Mouse (Mus musculus) limb, embryonic 12.5 days (tissue): ENCODE measurements at regions not wholly inside any gene's neighbourhood (a gene's known extent, or its start where the extent isn't known, plus 50 kb on each side); places are given as distances from the start of the nearest gene placed in this dataset.

ENCODE experiments used
- ATAC-seq: fragments of 200-750 bp; cut with Nextera tagmentation; 2 replicates; pipeline ENCODE4 v1.8.0; 2017; ENCODE audit warnings: low read depth, moderate TSS enrichment; ENCODE audit not compliant: insufficient number of reproducible peaks, insufficient read depth, low FRiP score, low TSS enrichment
- H3K27ac ChIP-seq: fragments of 300-500 bp; sonication (generic); 2 replicates; pipeline ENCODE4 v1.5.1; 2016; ENCODE audit warnings: mild to moderate bottlenecking, moderate library complexity
- H3K27me3 ChIP-seq: fragments of 300-500 bp; sonication (generic); 2 replicates; pipeline ENCODE4 v1.6.1; 2016; ENCODE audit warnings: mild to moderate bottlenecking, moderate library complexity
- H3K36me3 ChIP-seq: fragments of 300-500 bp; sonication (generic); 2 replicates; pipeline ENCODE4 v1.6.1; 2016; ENCODE audit warnings: mild to moderate bottlenecking, moderate library complexity
- H3K4me1 ChIP-seq: fragments of 300-500 bp; sonication (generic); replicated peaks from 2 replicates; pipeline ENCODE4 v1.6.1; 2016
- H3K4me2 ChIP-seq: fragments of 300-500 bp; sonication (generic); 2 replicates; pipeline ENCODE4 v1.6.1; 2016; ENCODE audit warnings: mild to moderate bottlenecking, moderate library complexity
- H3K4me3 ChIP-seq: fragments of 300-500 bp; sonication (generic); replicated peaks from 2 replicates; pipeline ENCODE4 v1.5.1; 2016; ENCODE audit warnings: mild to moderate bottlenecking
- H3K9ac ChIP-seq: fragments of 300-500 bp; sonication (generic); replicated peaks from 2 replicates; pipeline ENCODE4 v1.6.1; 2016; ENCODE audit warnings: mild to moderate bottlenecking, moderate library complexity
- H3K9me3 ChIP-seq: fragments of 300-500 bp; sonication (generic); 2 replicates; pipeline ENCODE4 v1.6.1; 2016; ENCODE audit warnings: mild to moderate bottlenecking, moderate library complexity
- WGBS: fragments of 180-500 bp; shearing (Covaris S2); methylation state at CpG from one replicate; pipeline ENCODE4 v1.1.7; 2016; 5-methylcytosine and 5-hydroxymethylcytosine counted together

DNA sequence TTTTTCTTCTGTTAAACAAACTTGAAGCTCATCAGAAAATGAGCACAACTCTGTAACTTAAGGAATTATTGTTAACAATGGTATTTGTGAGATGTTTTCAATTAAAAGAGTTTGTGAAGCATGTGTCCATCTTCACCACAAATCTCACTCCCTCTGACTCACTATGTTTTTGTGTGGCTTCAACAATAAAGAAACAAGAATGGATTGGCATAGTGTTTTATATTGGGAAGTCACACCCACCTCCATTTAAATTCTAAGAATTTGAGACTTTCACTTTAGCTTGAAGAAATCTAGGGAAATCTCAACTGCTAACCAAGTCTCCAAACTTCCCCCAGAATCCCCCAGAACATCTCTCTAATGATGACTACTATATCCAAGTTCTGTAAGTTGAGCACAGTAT lies 243.6 kb upstream of the Tmem161b start:
- Histone ChIP-seq H3K4me3 (no peak overlapping the region), H3K9me3 (no peaks in the 10 kb centered on the region), H3K27ac (no peak overlapping the region), H3K4me2 (no peak overlapping the region), H3K4me1 (no peaks in the 10 kb centered on the region), H3K27me3 (no peaks in the 10 kb centered on the region), H3K9ac (no peak overlapping the region), H3K36me3 (no peaks in the 10 kb centered on the region)
- ATAC-seq: no peak

DNA sequence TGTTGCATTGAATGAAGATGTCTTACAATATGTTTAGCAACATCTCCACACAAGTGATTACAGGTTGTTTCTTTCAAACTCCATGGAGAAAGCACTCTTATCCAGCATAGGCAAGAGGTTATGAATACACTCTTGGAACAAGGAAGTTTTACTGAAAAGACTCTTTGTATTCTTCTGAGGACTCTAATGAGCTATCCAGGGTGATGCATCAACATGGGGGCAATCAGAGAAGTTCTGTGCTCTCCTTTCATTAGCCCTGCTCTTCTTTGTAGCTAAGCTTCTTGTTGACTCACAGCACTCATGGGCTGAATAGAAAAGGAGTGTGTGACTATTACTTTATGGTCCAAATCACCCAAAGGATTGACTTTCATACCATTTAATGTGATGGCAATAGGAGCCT lies 242.6 kb upstream of the Tmem161b start:
- no peak overlapping the region for H3K4me2 ChIP-seq
- H3K4me3 ChIP-seq: no peak overlapping the region
- no peaks in the 10 kb centered on the region for H3K36me3 ChIP-seq
- no peak overlapping the region for H3K9ac ChIP-seq
- H3K27me3 ChIP-seq: no peaks in the 10 kb centered on the region
- no peaks in the 10 kb centered on the region for H3K4me1 ChIP-seq
- ATAC-seq: no peak
- H3K9me3 ChIP-seq: no peaks in the 10 kb centered on the region
- H3K27ac ChIP-seq: no peak overlapping the region

DNA sequence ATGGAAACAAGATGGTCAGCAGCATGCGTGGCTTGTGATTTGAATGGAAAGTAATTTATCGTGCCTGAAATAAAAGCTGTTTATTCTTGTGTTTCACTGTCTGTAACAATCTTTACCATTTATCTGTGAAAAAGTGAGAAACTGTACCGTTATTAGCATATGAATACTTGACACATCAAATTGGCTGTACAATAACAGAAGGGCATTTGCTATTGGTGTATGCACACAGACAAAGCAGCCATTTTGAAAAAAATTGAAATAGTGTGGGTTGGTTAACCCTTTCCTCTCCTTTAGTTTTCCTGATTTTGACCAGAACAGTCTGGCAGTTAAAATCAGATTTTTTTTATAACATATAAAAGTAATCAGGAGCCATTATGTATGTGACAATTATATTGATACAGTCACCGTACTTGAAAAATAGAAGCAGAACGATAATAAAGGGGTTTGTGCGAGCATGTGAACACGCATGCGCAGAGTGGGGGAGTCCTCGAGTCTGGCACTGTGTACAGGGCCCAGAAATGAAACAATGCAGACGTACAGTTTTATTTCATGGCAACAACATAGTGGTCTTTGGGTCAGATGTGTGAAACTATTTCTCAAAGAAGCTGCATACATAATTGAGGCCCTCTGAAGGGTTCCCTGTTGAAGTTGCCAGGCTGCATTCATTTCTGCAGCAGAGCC lies 237.3 kb upstream of the Tmem161b start:
- H3K4me3 ChIP-seq: no peak overlapping the region
- H3K36me3 ChIP-seq: no peaks in the 10 kb centered on the region
- H3K27me3 ChIP-seq: no peaks in the 10 kb centered on the region
- 89% methylated on average over 10 of the region's 10 CpGs for WGBS
- ATAC-seq: no peak; the same call in 1 of the 2 replicates
- no peak overlapping the region for H3K4me2 ChIP-seq
- peaks cover 11% of the 10 kb centered on the region; the same call in 1 of the 2 replicates for H3K4me1 ChIP-seq
- no peaks in the 10 kb centered on the region for H3K9me3 ChIP-seq
- no peak overlapping the region for H3K27ac ChIP-seq
- no peak overlapping the region for H3K9ac ChIP-seq

DNA sequence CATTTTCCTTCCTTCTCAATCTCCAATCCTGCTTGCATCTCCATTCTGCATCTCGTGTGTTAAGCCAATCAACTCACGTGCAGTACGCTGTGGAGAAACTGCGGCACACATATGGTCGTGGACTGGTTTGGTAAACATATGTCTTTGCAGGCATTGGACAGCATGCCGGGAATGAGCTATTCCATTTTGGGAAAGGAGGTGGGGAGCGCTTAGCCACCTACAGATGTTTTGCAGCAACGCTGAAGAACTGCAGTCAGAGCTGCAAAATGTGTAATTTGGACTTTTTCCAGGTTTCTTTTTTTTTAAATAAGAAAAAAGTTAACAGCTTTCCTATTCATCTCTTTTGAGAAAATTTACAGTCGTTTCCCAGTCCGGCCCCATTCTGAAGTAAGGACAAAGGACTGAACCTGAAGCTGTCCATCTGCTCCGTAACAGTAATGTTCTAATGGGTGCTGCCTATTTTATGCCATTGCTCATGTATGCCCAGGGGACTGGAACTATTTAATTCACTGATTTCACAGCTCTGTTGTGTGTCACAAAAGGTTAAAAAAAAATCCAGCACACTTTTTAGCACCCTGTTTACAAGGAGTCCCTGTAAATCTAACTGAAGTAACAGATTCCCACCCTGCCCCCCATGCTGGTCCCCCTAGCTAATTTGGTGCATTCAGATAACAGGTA lies 234.2 kb upstream of the Tmem161b start:
- ATAC-seq: peak; percentile 63; the same call in 1 of the 2 replicates
- 31% methylated on average over 11 of the region's 11 CpGs for whole genome bisulfite sequencing
- H3K4me2 ChIP-seq: peak overlapping the region; percentile 50

DNA sequence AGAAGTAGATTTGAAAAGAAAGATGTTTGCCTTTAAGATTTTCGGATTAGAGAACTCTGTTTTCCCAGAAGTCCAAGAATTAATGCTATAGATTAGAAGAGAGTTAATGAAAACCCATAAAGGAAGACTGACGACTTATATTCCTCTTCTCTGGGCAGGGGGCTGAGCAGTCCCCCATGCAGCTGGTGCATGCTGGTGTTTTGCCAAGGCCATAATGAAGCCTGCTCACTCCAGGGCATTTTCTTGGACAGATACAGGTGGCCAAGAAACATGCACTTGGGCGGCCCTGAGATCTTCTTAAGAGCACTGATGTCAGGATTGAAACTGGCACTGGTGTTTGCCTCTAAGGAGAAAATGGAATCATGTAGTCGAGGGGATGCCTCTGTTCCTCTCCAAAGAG lies 233.6 kb upstream of the Tmem161b start:
- Histone ChIP-seq H3K9ac (no peak overlapping the region), H3K27me3 (no peaks in the 10 kb centered on the region), H3K27ac (no peak overlapping the region), H3K4me3 (no peak overlapping the region), H3K4me2 (no peak overlapping the region), H3K9me3 (no peaks in the 10 kb centered on the region), H3K4me1 (peaks cover 11% of the 10 kb centered on the region; the same call in 1 of the 2 replicates), H3K36me3 (no peaks in the 10 kb centered on the region)
- WGBS: 65% methylated on average over 4 of the region's 4 CpGs
- ATAC-seq: no peak

More for the DNA sequence above, 234.2 kb upstream of the Tmem161b start:
- H3K27me3 ChIP-seq: no peaks in the 10 kb centered on the region
- no peaks in the 10 kb centered on the region for H3K9me3 ChIP-seq
- H3K36me3 ChIP-seq: no peaks in the 10 kb centered on the region
- no peak overlapping the region for H3K27ac ChIP-seq
- H3K4me1 ChIP-seq: peaks cover 11% of the 10 kb centered on the region; the same call in 1 of the 2 replicates
- H3K4me3 ChIP-seq: peak overlapping the region; percentile 17; the same call in 1 of the 2 replicates
- H3K9ac ChIP-seq: 0 out of 2 replicates have a peak overlapping the region, but pooled peaks have one; percentile 23

DNA sequence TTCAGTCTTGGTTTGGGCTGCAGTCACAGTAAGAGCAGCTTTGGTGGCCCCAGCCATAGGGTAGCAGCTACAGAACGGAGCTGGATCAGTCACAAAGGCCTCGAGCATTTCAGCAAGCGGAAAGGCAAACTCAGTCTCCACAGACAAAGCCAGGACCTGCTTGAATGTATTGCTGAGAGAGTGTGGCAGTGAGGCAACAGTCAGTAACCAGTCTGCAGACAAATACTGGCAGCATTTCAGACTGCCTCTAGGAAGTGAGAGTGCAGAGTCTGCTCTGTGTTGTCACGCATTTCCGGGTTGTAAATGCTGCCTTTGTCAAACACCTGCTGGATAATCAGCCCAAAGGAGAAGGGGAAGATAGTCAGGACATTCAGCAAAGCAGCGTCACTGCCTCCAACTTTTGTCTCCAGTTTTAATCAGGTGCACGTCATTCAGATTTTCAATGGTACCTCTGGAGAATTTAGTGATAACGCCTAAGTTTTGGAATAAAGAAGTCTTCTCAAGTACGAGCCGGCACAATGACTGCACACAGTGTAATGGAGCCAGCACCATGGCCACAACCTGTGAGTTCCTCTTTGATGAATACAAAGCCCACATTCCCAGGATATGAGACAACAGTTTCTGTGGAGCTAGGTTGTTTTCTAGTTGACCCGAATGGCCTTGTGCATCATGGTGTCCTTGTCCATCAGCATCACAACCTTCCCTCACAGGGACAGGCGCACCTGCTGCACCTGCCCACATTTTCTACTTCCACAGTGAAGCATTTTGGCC lies 224.3 kb upstream of the Tmem161b start:
- WGBS: 67% methylated on average over 12 of the region's 12 CpGs
- Histone ChIP-seq H3K9ac (no peak overlapping the region), H3K27ac (no peak overlapping the region), H3K9me3 (no peaks in the 10 kb centered on the region), H3K27me3 (no peaks in the 10 kb centered on the region), H3K4me1 (no peaks in the 10 kb centered on the region), H3K4me3 (no peak overlapping the region), H3K36me3 (no peaks in the 10 kb centered on the region), H3K4me2 (no peak overlapping the region)
- no peak for ATAC-seq

DNA sequence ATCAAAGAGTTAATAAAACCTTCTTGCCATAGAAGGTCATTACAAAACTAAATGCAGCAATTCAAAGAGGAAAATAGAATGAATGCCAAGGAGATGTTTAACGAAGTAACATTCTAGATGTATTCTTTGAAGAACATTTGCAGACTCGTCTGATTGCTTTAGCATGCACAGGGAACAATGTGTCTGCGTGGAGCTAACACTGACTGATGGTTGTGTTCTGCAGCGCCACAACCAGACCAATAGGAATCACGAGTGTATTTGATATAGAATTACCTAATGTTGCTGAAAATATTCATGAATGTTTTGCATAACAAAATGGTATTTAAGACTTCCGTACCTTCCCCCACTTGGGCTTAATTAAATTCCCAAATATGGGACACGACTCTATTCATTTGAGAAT lies 200.3 kb upstream of the Tmem161b start:
- no peak for ATAC-seq
- no peaks in the 10 kb centered on the region for H3K4me1 ChIP-seq
- H3K36me3 ChIP-seq: no peaks in the 10 kb centered on the region
- no peaks in the 10 kb centered on the region for H3K27me3 ChIP-seq
- H3K27ac ChIP-seq: no peak overlapping the region
- 78% methylated on average over 7 of the region's 7 CpGs for WGBS
- no peak overlapping the region for H3K9ac ChIP-seq
- H3K4me3 ChIP-seq: no peak overlapping the region
- no peak overlapping the region for H3K4me2 ChIP-seq
- no peaks in the 10 kb centered on the region for H3K9me3 ChIP-seq

DNA sequence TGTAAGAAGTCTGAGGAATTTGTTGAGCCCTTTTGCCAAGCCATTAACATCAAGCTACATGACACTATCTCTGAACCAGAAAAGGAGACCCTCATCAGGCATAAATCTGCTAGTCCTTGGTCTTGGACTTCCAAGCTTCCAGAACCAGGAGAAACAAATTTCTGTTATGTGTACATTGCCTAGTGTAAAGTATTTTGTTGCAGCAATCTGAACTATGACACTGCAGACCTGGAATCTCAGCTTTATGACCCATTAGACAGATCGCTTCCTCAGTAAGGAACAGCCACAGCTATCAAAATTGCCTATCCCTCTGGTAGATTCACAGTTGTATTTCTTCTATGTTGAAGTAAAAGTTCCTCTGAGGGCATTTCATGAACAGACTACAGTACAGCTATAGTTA lies 199.1 kb upstream of the Tmem161b start:
- WGBS: 100% methylated on average over 1 of the region's 1 CpGs
- H3K9ac ChIP-seq: no peak overlapping the region
- no peak overlapping the region for H3K4me2 ChIP-seq
- ATAC-seq: no peak
- no peaks in the 10 kb centered on the region for H3K4me1 ChIP-seq
- H3K9me3 ChIP-seq: no peaks in the 10 kb centered on the region
- H3K27ac ChIP-seq: no peak overlapping the region
- no peak overlapping the region for H3K4me3 ChIP-seq
- H3K36me3 ChIP-seq: no peaks in the 10 kb centered on the region
- H3K27me3 ChIP-seq: no peaks in the 10 kb centered on the region

DNA sequence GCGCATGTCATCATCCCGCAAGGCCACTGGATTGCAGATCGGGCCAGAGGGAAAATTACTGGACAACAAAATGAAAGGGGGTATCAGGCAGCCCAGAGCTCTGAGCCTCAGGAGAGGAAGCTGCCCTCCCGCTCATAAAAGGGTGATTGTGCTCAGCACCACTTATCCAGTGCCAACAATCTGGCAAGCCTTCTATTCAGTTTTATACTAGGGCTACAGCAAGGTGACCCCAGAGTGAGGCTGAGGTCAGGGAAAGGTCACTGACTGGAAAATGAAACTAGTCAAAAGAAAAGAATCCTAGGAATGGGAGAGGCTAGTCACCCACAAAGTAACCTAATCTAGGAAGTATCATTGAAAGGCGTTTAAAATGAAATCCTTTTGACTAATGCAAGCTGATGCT lies 198.5 kb upstream of the Tmem161b start:
- H3K9ac ChIP-seq: no peak overlapping the region
- H3K27ac ChIP-seq: no peak overlapping the region
- no peaks in the 10 kb centered on the region for H3K4me1 ChIP-seq
- no peak for ATAC-seq
- no peak overlapping the region for H3K4me3 ChIP-seq
- no peaks in the 10 kb centered on the region for H3K27me3 ChIP-seq
- H3K4me2 ChIP-seq: no peak overlapping the region
- H3K9me3 ChIP-seq: no peaks in the 10 kb centered on the region
- H3K36me3 ChIP-seq: no peaks in the 10 kb centered on the region
- WGBS: 78% methylated on average over 5 of the region's 5 CpGs

DNA sequence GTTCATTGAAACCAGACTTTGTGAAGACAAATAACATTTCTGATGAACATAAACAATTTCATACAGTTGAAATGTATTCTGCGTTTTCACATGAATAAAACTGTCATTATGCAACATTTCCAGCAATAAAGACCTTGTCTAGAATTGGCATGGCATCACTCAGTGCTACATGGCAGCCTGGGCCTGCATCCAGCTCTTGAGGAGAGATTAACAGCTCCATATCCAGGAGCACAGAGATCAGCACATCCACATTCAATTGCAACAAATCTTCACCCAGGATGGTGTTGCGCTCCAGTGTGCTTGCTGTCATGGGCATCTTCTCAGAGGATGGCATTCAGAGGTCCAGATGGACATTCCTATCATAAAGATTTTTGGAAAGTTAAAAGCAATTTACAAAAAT lies 196.7 kb upstream of the Tmem161b start:
- Histone ChIP-seq H3K9ac (no peak overlapping the region), H3K4me1 (no peaks in the 10 kb centered on the region), H3K27ac (no peak overlapping the region), H3K36me3 (no peaks in the 10 kb centered on the region), H3K9me3 (no peaks in the 10 kb centered on the region), H3K4me2 (no peak overlapping the region), H3K4me3 (no peak overlapping the region), H3K27me3 (no peaks in the 10 kb centered on the region)
- WGBS: 92% methylated on average over 2 of the region's 2 CpGs
- no peak for ATAC-seq

DNA sequence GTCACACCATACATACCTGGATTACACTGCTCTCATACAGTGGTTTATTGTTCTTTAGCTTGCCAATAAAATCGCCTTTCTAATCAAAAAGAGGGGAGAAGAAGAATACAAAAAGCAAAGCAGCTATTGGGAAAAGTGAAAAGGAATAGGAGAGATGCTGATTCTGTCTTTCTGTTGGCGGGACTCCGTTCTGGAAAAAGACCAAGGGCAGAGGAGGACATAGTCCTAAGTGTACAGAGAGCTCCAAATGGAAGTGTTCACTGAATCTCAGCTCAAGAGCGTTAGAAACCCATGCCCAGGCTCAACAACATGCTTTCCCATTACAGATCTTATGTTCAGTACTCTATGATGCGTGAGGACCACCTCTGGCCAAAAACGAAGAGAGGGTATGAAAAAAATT lies 174.4 kb upstream of the Tmem161b start:
- no peak overlapping the region for H3K4me2 ChIP-seq
- no peaks in the 10 kb centered on the region for H3K36me3 ChIP-seq
- H3K27ac ChIP-seq: no peak overlapping the region
- no peak overlapping the region for H3K9ac ChIP-seq
- WGBS: 84% methylated on average over 6 of the region's 6 CpGs
- no peaks in the 10 kb centered on the region for H3K27me3 ChIP-seq
- ATAC-seq: no peak
- no peak overlapping the region for H3K4me3 ChIP-seq
- no peaks in the 10 kb centered on the region for H3K9me3 ChIP-seq
- no peaks in the 10 kb centered on the region for H3K4me1 ChIP-seq
